Mouse (Mus musculus) embryonic facial prominence, embryonic 11.5 days (tissue): ENCODE results near the gene Arhgef7. TPM values are rescaled to one million over a fixed set of nuclear protein-coding genes. Genes with fewer than 3 reads are reported as not detected.

Source experiments
- ATAC-seq: fragments of 200-750 bp; cut with Nextera tagmentation; replicated peaks from 2 replicates; pipeline ENCODE4 v1.8.0; 2017; ENCODE audit warnings: low read depth; ENCODE audit not compliant: insufficient number of reproducible peaks, low FRiP score, low TSS enrichment
- DNase-seq: peaks from one replicate; pipeline ENCODE4 v3.0.0-alpha.2; 2015; ENCODE audit warnings: low spot score
- H3K27ac ChIP-seq: fragments of 300-500 bp; sonication (generic); replicated peaks from 2 replicates; pipeline ENCODE4 v1.5.1; 2014; ENCODE audit warnings: mild to moderate bottlenecking, low read depth, low read length, control low read depth
- H3K27me3 ChIP-seq: fragments of 300-500 bp; sonication (generic); 2 replicates; pipeline ENCODE4 v1.6.1; 2014; ENCODE audit warnings: mild to moderate bottlenecking, low read length, moderate library complexity, mixed read lengths; ENCODE audit not compliant: control insufficient read depth, insufficient read depth
- H3K36me3 ChIP-seq: fragments of 300-500 bp; sonication (generic); replicated peaks from 2 replicates; pipeline ENCODE4 v1.6.1; 2014; ENCODE audit warnings: low read depth, mild to moderate bottlenecking, low read length, moderate library complexity, mixed read lengths; ENCODE audit not compliant: control insufficient read depth, insufficient read depth
- H3K4me1 ChIP-seq: fragments of 300-500 bp; sonication (generic); 2 replicates; pipeline ENCODE4 v1.6.1; 2014; ENCODE audit warnings: low read length, mixed read lengths; ENCODE audit not compliant: control insufficient read depth, insufficient read depth
- H3K4me2 ChIP-seq: fragments of 300-500 bp; sonication (generic); 2 replicates; pipeline ENCODE4 v1.6.1; 2014; ENCODE audit warnings: low read depth, mild to moderate bottlenecking, control low read depth, low read length, moderate library complexity
- H3K4me3 ChIP-seq: fragments of 300-500 bp; sonication (generic); 2 replicates; pipeline ENCODE4 v1.5.1; 2014; ENCODE audit warnings: low read depth, low read length, control low read depth
- H3K9ac ChIP-seq: fragments of 300-500 bp; sonication (generic); replicated peaks from 2 replicates; pipeline ENCODE4 v1.6.1; 2014; ENCODE audit warnings: mild to moderate bottlenecking, control low read depth, low read length
- H3K9me3 ChIP-seq: fragments of 300-500 bp; sonication (generic); replicated peaks from 2 replicates; pipeline ENCODE4 v1.6.1; 2016; ENCODE audit warnings: mild to moderate bottlenecking, low read length, inconsistent platforms, mixed read lengths; ENCODE audit not compliant: control insufficient read depth
- WGBS: fragments of 180-500 bp; shearing (Covaris S2); extraction: QIAGEN DNeasy Blood & Tissue Kit; methylation state at CpG from one replicate; pipeline ENCODE4 v1.1.7; 2014; 5-methylcytosine and 5-hydroxymethylcytosine counted together
- polyA plus RNA-seq: library from polyadenylated mRNA; unstranded; fragments of >200 nt; fragmentation: Nextera tagmentation; extraction: Ambion mirVana; gene quantifications from 2 replicates; pipeline ENCODE4 v1.2.1, GENCODE M21; 2014

Gene Arhgef7
- polyA plus RNA-seq, 1 experiment from 2014 or later: 45.5 TPM

DNA sequence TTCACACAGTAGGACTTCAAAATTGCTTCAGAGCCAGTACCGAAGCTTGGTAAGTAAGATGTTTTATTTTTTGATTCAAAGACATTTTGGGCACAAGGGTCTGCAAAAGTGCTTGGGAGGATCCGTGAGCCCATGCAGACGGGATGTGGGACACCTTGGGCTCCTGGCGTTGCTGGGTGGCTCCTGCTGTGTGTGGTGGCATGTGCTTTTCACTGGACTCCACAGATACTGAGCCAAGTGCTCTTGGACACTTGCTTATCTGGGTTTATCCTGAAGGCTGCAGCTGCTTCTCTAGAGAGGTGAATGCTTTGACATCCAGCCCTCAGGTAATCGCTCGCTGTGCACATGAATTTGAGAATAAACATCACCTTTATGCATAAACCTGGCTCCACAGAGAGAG, 55.1 kb downstream of the Arhgef7 start:
- Histone ChIP-seq H3K36me3 (no peaks in the 10 kb centered on the region; the same call in none of the 2 replicates), H3K4me1 (no peaks in the 10 kb centered on the region), H3K9me3 (no peaks in the 10 kb centered on the region), H3K27ac (no peak overlapping the region), H3K4me3 (no peak overlapping the region), H3K9ac (no peak overlapping the region), H3K27me3 (no peaks in the 10 kb centered on the region), H3K4me2 (no peak overlapping the region)
- WGBS: 90% methylated on average over 6 of the region's 6 CpGs
- no peak for ATAC-seq
- DNase-seq: no peak

DNA sequence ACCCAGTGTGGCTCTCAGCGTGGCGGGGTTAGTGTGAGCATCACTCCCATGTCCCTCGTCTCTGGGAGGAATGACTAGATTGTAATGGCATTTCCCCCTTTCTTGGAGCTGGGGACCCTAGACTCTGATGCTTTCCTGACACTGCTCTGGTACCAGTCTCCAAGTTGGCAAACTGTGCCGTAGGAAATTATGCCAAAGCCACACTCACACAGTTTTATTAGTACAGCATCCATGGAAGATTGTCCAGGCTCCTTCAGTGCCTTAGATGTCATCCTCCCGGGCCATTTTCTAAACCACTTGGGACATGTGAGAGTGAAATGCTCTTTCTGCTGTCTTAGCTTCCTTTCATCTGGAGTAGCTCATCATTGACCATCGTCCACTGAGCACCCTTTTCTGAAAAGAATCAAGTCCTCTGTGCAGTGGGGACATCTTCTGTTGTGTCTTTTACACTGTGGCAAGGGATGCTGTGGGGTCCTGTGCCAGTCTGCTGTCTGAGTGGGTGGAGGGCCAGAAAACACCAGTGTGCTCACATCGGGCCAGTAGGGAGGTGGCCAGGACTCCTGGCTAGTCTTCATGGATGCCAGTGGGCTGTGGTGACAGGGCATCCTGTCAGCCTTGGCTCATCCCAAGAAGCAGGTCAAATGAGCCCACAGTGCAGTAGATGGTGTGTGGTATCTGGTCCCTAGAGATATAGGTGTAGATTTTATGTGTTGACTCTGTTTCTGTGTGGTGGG, 56.5 kb downstream of the Arhgef7 start:
- Histone ChIP-seq H3K4me3 (no peak overlapping the region), H3K27ac (no peak overlapping the region), H3K4me2 (no peak overlapping the region), H3K9me3 (no peaks in the 10 kb centered on the region), H3K4me1 (no peaks in the 10 kb centered on the region), H3K27me3 (no peaks in the 10 kb centered on the region), H3K9ac (no peak overlapping the region), H3K36me3 (no peaks in the 10 kb centered on the region; the same call in none of the 2 replicates)
- DNase-seq: no peak
- whole genome bisulfite sequencing: 88% methylated on average over 7 of the region's 7 CpGs
- no peak for ATAC-seq

DNA sequence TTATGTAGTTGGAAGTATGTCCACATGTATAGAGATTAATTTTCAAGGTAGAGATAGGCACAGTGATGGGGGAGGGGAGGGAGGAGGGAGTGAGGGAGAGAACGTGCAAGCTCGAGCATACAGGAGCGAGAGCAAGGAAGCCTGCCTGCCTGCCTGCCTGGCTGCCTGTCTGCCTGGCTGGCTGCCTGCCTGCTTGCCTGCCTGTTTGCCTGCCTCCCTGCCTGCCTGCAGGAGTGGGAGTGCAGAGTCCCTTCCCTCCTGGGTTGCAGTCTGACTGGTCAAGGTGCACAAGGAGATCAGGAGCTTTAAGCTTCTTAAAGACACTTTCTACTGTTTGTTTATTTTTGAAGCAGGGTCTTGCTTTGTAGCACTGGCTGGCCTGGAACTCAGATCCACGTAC, 57.6 kb downstream of the Arhgef7 start:
- H3K4me1 ChIP-seq: no peaks in the 10 kb centered on the region
- H3K27me3 ChIP-seq: no peaks in the 10 kb centered on the region
- H3K4me3 ChIP-seq: no peak overlapping the region
- WGBS: 66% methylated on average over 4 of the region's 4 CpGs
- ATAC-seq (no peak), DNase-seq (no peak)
- no peaks in the 10 kb centered on the region for H3K9me3 ChIP-seq
- H3K9ac ChIP-seq: no peak overlapping the region
- no peak overlapping the region for H3K27ac ChIP-seq
- H3K4me2 ChIP-seq: no peak overlapping the region
- H3K36me3 ChIP-seq: no peaks in the 10 kb centered on the region; the same call in none of the 2 replicates

DNA sequence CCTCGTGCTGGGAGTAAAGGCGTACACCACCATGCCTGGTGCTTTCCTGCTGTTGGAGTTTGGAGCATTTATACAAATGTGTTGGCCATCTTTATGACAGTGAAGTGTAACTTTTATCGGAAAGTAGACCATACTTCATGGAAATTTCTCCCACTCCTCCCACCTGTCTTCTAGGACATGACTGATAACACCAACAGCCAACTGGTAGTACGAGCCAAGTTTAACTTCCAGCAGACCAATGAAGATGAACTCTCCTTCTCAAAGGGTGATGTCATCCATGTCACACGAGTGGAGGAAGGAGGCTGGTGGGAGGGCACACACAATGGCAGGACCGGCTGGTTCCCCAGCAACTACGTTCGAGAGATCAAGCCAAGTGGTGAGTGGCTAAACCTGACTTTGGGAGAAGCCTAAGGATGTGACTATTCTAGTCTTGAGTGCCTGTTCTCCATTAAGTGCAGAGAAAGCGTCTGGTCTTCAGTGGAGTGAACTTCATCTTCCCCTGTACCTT, 58.1 kb downstream of the Arhgef7 start:
- ATAC-seq: no peak
- WGBS: 86% methylated on average over 9 of the region's 9 CpGs
- Histone ChIP-seq H3K27ac (no peak overlapping the region), H3K9me3 (no peaks in the 10 kb centered on the region), H3K4me1 (no peaks in the 10 kb centered on the region), H3K4me2 (no peak overlapping the region), H3K36me3 (no peaks in the 10 kb centered on the region; the same call in none of the 2 replicates), H3K27me3 (no peaks in the 10 kb centered on the region), H3K9ac (no peak overlapping the region), H3K4me3 (no peak overlapping the region)
- DNase-seq: no peak

DNA sequence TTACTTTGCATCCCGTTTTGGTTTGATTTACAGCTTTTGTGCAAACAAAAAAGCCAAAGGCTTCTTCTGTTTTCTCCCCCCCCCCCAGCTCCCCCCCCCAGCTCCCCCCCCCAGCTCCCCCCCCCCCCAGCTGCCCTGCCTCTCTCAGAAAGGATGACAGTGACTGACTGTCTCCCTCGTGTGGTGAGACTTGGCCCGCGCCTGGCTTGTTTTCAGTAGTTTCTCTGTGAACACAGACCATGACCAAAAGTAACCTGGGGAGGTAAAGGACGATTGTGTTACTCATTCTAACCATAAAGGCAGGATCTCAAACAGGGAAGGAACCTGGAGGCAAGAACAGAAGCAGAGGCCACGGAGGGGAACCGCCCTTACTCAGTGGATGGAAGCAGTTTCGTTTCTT, 60.7 kb downstream of the Arhgef7 start:
- Histone ChIP-seq H3K27me3 (no peaks in the 10 kb centered on the region), H3K4me3 (no peak overlapping the region), H3K4me2 (no peak overlapping the region), H3K4me1 (no peaks in the 10 kb centered on the region), H3K36me3 (no peaks in the 10 kb centered on the region; the same call in 1 of the 2 replicates), H3K9ac (no peak overlapping the region), H3K27ac (no peak overlapping the region), H3K9me3 (no peaks in the 10 kb centered on the region)
- no peak for ATAC-seq
- WGBS: 65% methylated on average over 8 of the region's 8 CpGs
- peak; percentile 39 for DNase-seq

DNA sequence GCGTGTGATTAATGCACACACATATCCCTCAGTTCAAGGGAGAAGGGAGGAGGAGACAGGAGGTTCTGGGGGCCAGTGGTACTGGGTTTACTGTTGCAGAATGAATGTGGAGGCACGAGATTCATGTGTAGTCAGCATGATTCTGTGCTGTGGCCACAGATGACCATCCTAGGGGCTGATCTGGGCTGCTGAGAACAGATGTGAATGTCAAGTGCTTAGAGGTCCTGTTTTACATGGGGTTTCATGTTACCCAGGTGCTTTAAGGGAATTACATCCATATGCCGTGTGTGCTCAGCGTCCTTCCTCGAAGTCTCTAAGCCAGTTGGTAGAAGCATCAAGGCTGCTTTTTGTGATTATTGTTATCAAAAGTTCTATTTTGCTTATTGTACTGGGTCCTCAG, 61.6 kb downstream of the Arhgef7 start:
- Histone ChIP-seq H3K4me3 (no peak overlapping the region), H3K4me1 (no peaks in the 10 kb centered on the region), H3K4me2 (no peak overlapping the region), H3K27me3 (no peaks in the 10 kb centered on the region), H3K27ac (no peak overlapping the region), H3K9me3 (no peaks in the 10 kb centered on the region), H3K9ac (no peak overlapping the region), H3K36me3 (no peaks in the 10 kb centered on the region; the same call in 1 of the 2 replicates)
- ATAC-seq: no peak
- WGBS: 57% methylated on average over 5 of the region's 5 CpGs
- peak; percentile 61 for DNase-seq

DNA sequence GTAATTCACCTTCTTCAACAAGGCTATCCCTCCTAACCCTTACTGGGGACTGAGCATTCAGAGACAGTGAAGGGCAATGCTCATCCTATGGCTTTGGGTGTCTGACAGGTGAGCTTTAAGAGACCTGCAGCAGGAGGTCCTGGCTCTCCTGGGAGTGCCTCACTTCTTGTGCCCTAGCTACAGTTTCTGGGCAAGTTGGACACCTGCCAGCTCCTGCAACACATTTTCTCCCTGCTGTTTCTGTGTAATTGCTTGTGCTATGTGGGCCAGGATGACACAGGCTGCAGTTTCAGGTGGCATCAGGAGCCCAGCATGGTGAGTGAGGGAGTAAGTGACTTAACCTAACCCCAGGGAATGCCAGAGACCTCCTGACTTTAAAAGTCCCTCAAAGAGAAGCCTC, 67.4 kb downstream of the Arhgef7 start:
- Histone ChIP-seq H3K27me3 (no peaks in the 10 kb centered on the region), H3K4me1 (no peaks in the 10 kb centered on the region), H3K4me2 (no peak overlapping the region), H3K27ac (no peak overlapping the region), H3K36me3 (no peaks in the 10 kb centered on the region), H3K9me3 (no peaks in the 10 kb centered on the region), H3K9ac (no peak overlapping the region), H3K4me3 (no peak overlapping the region)
- no peak for DNase-seq
- ATAC-seq: no peak

DNA sequence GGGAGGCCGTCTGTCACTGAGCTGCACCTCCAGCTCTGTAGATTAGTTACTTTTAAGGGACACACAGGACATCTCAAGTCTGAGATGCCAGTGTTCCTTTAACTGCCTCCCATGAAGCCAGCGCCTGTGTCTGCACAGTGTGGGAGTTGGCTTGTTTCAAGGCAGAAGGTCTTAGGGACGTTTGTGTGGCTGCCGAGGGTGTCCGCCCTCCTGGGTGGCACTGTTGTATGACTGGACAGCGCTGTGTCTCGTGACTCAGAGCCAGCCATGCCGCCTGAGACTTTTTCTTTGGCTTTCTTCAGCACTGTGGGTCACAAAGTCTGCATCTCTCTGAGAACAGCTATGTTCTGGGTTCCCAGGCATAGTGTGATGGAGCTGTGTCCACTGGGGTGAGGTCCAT, 69.6 kb downstream of the Arhgef7 start:
- Histone ChIP-seq H3K9me3 (no peaks in the 10 kb centered on the region), H3K36me3 (no peaks in the 10 kb centered on the region), H3K9ac (no peak overlapping the region), H3K27ac (no peak overlapping the region), H3K4me2 (no peak overlapping the region), H3K27me3 (no peaks in the 10 kb centered on the region), H3K4me3 (no peak overlapping the region), H3K4me1 (no peaks in the 10 kb centered on the region)
- ATAC-seq (no peak), DNase-seq (no peak)
- 89% methylated on average over 8 of the region's 8 CpGs for WGBS
